Mouse (Mus musculus) lung, postnatal 0 days (tissue): ENCODE results near the gene Atp6v1g2. TPM values are rescaled to one million over a fixed set of nuclear protein-coding genes. Genes with fewer than 3 reads are reported as not detected.
"Not testable (repeated sequence)": the region's sequence is repeated elsewhere in the genome, so short reads cannot be mapped to it uniquely, and the experiment has no call there.

Experiments
- ATAC-seq: fragments of 200-750 bp; cut with Nextera tagmentation; 2 replicates; pipeline ENCODE4 v1.8.0; 2017; ENCODE audit warnings: moderate library complexity
- DNase-seq: peaks from one replicate; pipeline ENCODE4 v3.0.0-alpha.2; 2016; ENCODE audit warnings: low spot score
- H3K27ac ChIP-seq: fragments of 300-500 bp; sonication (generic); 2 replicates; pipeline ENCODE4 v1.5.1; 2014; ENCODE audit warnings: antibody characterized with exemption, mild to moderate bottlenecking, low read length, mixed read lengths
- H3K27me3 ChIP-seq: fragments of 300-500 bp; sonication (generic); replicated peaks from 2 replicates; pipeline ENCODE4 v1.6.1; 2014; ENCODE audit warnings: low read length, mixed read lengths; ENCODE audit not compliant: insufficient read depth
- H3K36me3 ChIP-seq: fragments of 300-500 bp; sonication (generic); 2 replicates; pipeline ENCODE4 v1.6.1; 2014; ENCODE audit warnings: low read length, mixed read lengths; ENCODE audit not compliant: insufficient read depth
- H3K4me1 ChIP-seq: fragments of 300-500 bp; sonication (generic); 2 replicates; pipeline ENCODE4 v1.6.1; 2014; ENCODE audit warnings: antibody characterized with exemption, low read depth, low read length, mixed read lengths; ENCODE audit not compliant: insufficient read depth
- H3K4me2 ChIP-seq: fragments of 300-500 bp; sonication (generic); replicated peaks from 2 replicates; pipeline ENCODE4 v1.6.1; 2014; ENCODE audit warnings: low read depth, mild to moderate bottlenecking, low read length, moderate library complexity, mixed read lengths
- H3K4me3 ChIP-seq: fragments of 300-500 bp; sonication (generic); 2 replicates; pipeline ENCODE4 v1.5.1; 2014; ENCODE audit warnings: low read depth, low read length
- H3K9ac ChIP-seq: fragments of 300-500 bp; sonication (generic); replicated peaks from 2 replicates; pipeline ENCODE4 v1.6.1; 2014; ENCODE audit warnings: low read depth, mild to moderate bottlenecking
- H3K9me3 ChIP-seq: fragments of 300-500 bp; sonication (generic); 2 replicates; pipeline ENCODE4 v1.6.1; 2016; ENCODE audit warnings: low read length, mixed read lengths
- CTCF ChIP-seq: IDR thresholded peaks from 2 replicates; pipeline ENCODE4 v1.5.1; 2016; ENCODE audit warnings: antibody characterized with exemption, mild to moderate bottlenecking
- EP300 ChIP-seq: IDR thresholded peaks from 2 replicates; pipeline ENCODE4 v1.6.1; 2016; ENCODE audit warnings: antibody characterized with exemption, mild to moderate bottlenecking, control low read depth
- WGBS: fragments of 180-500 bp; shearing (Covaris S2); extraction: QIAGEN DNeasy Blood & Tissue Kit; methylation state at CpG from one replicate; pipeline ENCODE4 v1.1.7; 2014; 5-methylcytosine and 5-hydroxymethylcytosine counted together
- polyA plus RNA-seq: library from polyadenylated mRNA; unstranded; fragments of >200 nt; fragmentation: Nextera tagmentation; extraction: Ambion mirVana; gene quantifications from 2 replicates; pipeline ENCODE4 v1.2.1, GENCODE M21; 2015

The Atp6v1g2 gene
- polyA plus RNA-seq, 1 experiment from 2014 or later = 4.7 TPM

DNA sequence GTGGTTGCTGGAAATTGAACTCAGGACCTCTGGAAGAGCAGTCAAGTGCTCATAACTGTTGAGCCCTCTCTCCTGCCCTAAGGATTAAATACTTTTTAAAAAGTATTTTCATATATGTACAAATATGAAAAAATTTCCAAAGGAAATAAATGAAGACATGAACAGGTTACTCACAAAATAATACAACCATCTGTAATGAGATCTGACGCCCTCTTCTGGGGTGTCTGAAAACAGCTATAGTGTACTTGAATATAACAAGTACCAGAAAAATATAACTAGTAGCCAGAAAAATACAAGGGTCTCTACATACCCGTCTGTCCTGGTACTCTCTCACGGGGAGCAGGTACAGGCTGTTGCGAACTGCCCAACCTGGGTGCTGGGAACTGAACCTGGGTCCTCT lies 8.8 kb upstream of the Atp6v1g2 start:
- ATAC-seq (no peak), DNase-seq (no peak)
- H3K27me3 ChIP-seq = no peaks in the 10 kb centered on the region
- no peaks in the 10 kb centered on the region for H3K9me3 ChIP-seq
- 0 out of 2 replicates have a peak, but pooled peaks cover 11% of the 10 kb centered on the region for H3K36me3 ChIP-seq
- H3K4me3 ChIP-seq = no peak overlapping the region
- H3K9ac ChIP-seq = no peak overlapping the region
- H3K4me2 ChIP-seq = no peak overlapping the region
- WGBS = 96% methylated on average over 4 of the region's 4 CpGs
- peaks cover 6% of the 10 kb centered on the region for H3K4me1 ChIP-seq
- no peak overlapping the region for H3K27ac ChIP-seq
- TF ChIP-seq EP300 = no peak
- TF ChIP-seq CTCF = no peak

GRCm38 (mm10) chr17:35225456-35225855 lies 8.0 kb upstream of the Atp6v1g2 start:
- Histone ChIP-seq H3K36me3 (0 out of 2 replicates have a peak, but pooled peaks cover 7% of the 10 kb centered on the region), H3K27me3 (no peaks in the 10 kb centered on the region), H3K27ac (no peak overlapping the region), H3K9ac (no peak overlapping the region), H3K4me1 (peaks cover under 1% of the 10 kb centered on the region), H3K4me2 (no peak overlapping the region), H3K9me3 (no peaks in the 10 kb centered on the region), H3K4me3 (no peak overlapping the region)
- ATAC-seq (no peak), DNase-seq (no peak)
- no peak for TF ChIP-seq EP300
- no peak for TF ChIP-seq CTCF
- WGBS = 90% methylated on average over 5 of the region's 5 CpGs

GRCm38 (mm10) chr17:35226561-35227046 lies 6.9 kb upstream of the Atp6v1g2 start:
- DNase-seq (no peak), ATAC-seq (no peak)
- H3K9me3 ChIP-seq = no peaks in the 10 kb centered on the region
- peaks cover 6% of the 10 kb centered on the region; the same call in 1 of the 2 replicates for H3K36me3 ChIP-seq
- H3K4me1 ChIP-seq = no peaks in the 10 kb centered on the region
- peak; percentile 13; the same call in 1 of the 2 replicates for TF ChIP-seq CTCF
- no peak for TF ChIP-seq EP300
- no peaks in the 10 kb centered on the region for H3K27me3 ChIP-seq
- H3K4me2 ChIP-seq = no peak overlapping the region
- H3K4me3 ChIP-seq = no peak overlapping the region
- no peak overlapping the region for H3K9ac ChIP-seq
- 62% methylated on average over 14 of the region's 14 CpGs for WGBS
- no peak overlapping the region for H3K27ac ChIP-seq

GRCm38 (mm10) chr17:35231022-35231421 lies 2.4 kb upstream of the Atp6v1g2 start:
- TF ChIP-seq EP300 (no peak), CTCF (no peak)

GRCm38 (mm10) chr17:35232043-35232442 lies 1.4 kb upstream of the Atp6v1g2 start:
- peak; percentile 93 for TF ChIP-seq CTCF
- TF ChIP-seq EP300 = no peak
- Histone ChIP-seq H3K9ac (no peak overlapping the region), H3K4me2 (no peak overlapping the region), H3K36me3 (no peaks in the 10 kb centered on the region; the same call in 1 of the 2 replicates), H3K9me3 (no peaks in the 10 kb centered on the region), H3K4me3 (no peak overlapping the region), H3K27ac (no peak overlapping the region), H3K27me3 (no peaks in the 10 kb centered on the region), H3K4me1 (peaks cover 6% of the 10 kb centered on the region; the same call in 1 of the 2 replicates)
- 16% methylated on average over 12 of the region's 12 CpGs for WGBS
- DNase-seq (peak; percentile 82), ATAC-seq (no peak)

More at GRCm38 (mm10) chr17:35231022-35231421, 2.4 kb upstream of the Atp6v1g2 start:
- Histone ChIP-seq H3K27ac (no peak overlapping the region), H3K36me3 (no peaks in the 10 kb centered on the region; the same call in 1 of the 2 replicates), H3K27me3 (no peaks in the 10 kb centered on the region), H3K9ac (no peak overlapping the region), H3K4me2 (no peak overlapping the region), H3K4me1 (peaks cover 6% of the 10 kb centered on the region; the same call in 1 of the 2 replicates), H3K4me3 (no peak overlapping the region), H3K9me3 (no peaks in the 10 kb centered on the region)
- no peak for ATAC-seq
- DNase-seq = no peak
- WGBS = 89% methylated on average over 10 of the region's 10 CpGs

GRCm38 (mm10) chr17:35232659-35233058 lies 801 bp upstream of the Atp6v1g2 start:
- Histone ChIP-seq H3K27me3 (no peaks in the 10 kb centered on the region), H3K4me1 (peaks cover 6% of the 10 kb centered on the region; the same call in 1 of the 2 replicates), H3K9ac (no peak overlapping the region), H3K4me2 (no peak overlapping the region), H3K27ac (peak overlapping the region; percentile 71; the same call in 1 of the 2 replicates), H3K4me3 (no peak overlapping the region), H3K36me3 (no peaks in the 10 kb centered on the region; the same call in 1 of the 2 replicates), H3K9me3 (no peaks in the 10 kb centered on the region)
- ATAC-seq = no peak
- WGBS = 62% methylated on average over 5 of the region's 5 CpGs
- no peak for DNase-seq
- TF ChIP-seq EP300 = no peak
- no peak for TF ChIP-seq CTCF

DNA sequence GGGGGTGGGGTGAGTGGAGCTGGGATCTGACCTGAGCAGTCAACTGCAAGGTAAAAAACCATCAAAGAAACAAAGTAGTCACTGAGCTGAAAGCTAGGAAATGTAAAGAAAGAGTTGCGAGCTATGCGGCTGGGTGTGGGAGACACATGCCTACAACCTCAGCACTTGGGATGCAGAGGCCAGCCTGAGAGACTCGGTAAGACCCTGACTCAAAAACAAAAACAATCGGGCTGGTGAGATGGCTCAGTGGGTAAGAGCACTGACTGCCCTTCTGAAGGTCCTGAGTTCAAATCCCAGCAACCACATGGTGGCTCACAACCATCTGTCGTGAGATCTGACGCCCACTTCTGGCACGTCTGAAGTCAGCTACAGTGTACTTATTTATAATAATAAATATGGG lies 630 bp downstream of the Atp6v1g2 start:
- not testable (repeated sequence) for ATAC-seq, H3K9me3 ChIP-seq, H3K36me3 ChIP-seq, H3K4me1 ChIP-seq, H3K9ac ChIP-seq, H3K27me3 ChIP-seq, H3K4me3 ChIP-seq, DNase-seq
- Histone ChIP-seq H3K27ac (peak overlapping the region; percentile 71), H3K4me2 (peak overlapping the region; percentile 63; the same call in 1 of the 2 replicates)
- WGBS = 61% methylated on average over 7 of the region's 7 CpGs
